Mouse (Mus musculus) brain, embryonic 14.5 days (tissue): ENCODE measurements at regions not wholly inside any gene's neighbourhood (a gene's known extent, or its start where the extent isn't known, plus 50 kb on each side); places are given as distances from the start of the nearest gene placed in this dataset.

Experiments used
- CTCF ChIP-seq: fragments of 200-500 bp; IDR thresholded peaks from 2 replicates; pipeline ENCODE4 v1.5.1; 2012; ENCODE audit warnings: inconsistent platforms, mild to moderate bottlenecking, moderate library complexity, borderline replicate concordance; ENCODE audit not compliant: insufficient read depth, insufficient read length; ENCODE audit errors: extremely low read depth
- POLR2A ChIP-seq: fragments of 200-500 bp; IDR thresholded peaks from 2 replicates; pipeline ENCODE4 v1.6.1; 2012; ENCODE audit warnings: mild to moderate bottlenecking, inconsistent platforms, borderline replicate concordance; ENCODE audit not compliant: poor library complexity, insufficient read depth, insufficient read length, severe bottlenecking; ENCODE audit errors: extremely low read depth

- TF ChIP-seq POLR2A (no peak), CTCF (no peak)
Observed at GRCm38 (mm10) chr2:136620309-136620708, 92.9 kb upstream of the Snap25 start.
